Mouse (Mus musculus): ENCODE results near the gene Habp2.
"Not testable (repeated sequence)": the region's sequence is repeated elsewhere in the genome, so short reads cannot be mapped to it uniquely, and the experiment has no call there.

Gene Habp2

DNA sequence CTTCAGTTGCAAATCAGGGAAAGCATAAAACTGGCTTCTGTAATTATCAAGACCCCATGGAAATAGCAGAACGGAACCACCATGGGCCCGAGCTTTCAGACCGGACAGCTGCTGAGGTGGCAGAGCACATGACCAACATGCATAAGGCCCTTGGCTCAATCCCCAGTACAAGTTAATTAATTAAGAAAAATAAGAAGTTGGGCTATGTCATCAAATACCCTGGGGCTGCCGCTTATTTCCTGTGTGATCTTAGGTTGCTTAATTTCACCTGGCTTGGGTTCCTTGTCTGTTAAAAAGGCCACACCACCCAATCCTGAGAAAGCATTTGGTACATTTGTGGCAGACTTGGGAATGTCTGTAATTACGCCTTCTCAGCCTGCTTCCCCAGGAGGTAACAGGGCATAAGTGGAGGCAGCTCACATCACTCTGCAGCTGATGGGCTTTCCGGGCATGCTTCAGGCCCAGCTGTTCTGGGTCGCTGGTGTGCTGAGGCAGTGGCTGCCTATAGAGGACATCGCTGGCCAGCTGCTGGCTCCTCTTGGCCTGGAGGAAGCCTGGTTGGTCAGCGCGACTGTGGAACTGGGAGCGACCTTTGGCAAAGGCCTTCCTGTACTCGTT lies 34.5 kb downstream of the Habp2 start:
- no peaks in the 10 kb centered on the region for H3K36me3 ChIP-seq (ENCODE audit: control insufficient read depth, insufficient read depth, low read length, poor library complexity, severe bottlenecking)
- no peaks in the 10 kb centered on the region for H3K27me3 ChIP-seq (ENCODE audit: control insufficient read depth, insufficient read depth, low read length, poor library complexity, severe bottlenecking)
- no peak for DNase-seq (ENCODE audit: low read depth, low spot score)

DNA sequence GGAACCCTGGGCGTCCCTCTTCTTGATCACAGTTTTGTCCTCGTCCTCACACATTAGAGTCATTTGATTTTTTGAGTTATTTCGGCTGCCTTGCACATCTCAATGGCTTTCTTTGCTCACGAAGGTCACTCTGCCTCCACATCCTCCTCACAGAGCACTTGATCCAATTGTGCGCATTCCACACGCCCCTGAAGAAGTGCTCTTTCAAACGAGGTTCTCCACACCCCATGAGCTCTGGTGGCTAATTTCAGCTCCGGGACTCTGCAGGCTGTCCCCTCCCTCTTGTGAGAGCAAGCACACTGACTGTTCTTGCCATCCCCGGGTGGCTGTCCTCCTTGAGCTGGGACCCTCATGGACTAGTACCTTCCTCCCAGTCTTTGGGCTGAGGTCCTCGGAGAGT lies 38.7 kb downstream of the Habp2 start:
- Histone ChIP-seq H3K36me3 (ENCODE audit: control insufficient read depth, insufficient read depth, low read length, poor library complexity, severe bottlenecking) (no peaks in the 10 kb centered on the region), H3K27me3 (ENCODE audit: control insufficient read depth, insufficient read depth, low read length, poor library complexity, severe bottlenecking) (no peaks in the 10 kb centered on the region)
- no peak for DNase-seq (ENCODE audit: low read depth, low spot score)

DNA sequence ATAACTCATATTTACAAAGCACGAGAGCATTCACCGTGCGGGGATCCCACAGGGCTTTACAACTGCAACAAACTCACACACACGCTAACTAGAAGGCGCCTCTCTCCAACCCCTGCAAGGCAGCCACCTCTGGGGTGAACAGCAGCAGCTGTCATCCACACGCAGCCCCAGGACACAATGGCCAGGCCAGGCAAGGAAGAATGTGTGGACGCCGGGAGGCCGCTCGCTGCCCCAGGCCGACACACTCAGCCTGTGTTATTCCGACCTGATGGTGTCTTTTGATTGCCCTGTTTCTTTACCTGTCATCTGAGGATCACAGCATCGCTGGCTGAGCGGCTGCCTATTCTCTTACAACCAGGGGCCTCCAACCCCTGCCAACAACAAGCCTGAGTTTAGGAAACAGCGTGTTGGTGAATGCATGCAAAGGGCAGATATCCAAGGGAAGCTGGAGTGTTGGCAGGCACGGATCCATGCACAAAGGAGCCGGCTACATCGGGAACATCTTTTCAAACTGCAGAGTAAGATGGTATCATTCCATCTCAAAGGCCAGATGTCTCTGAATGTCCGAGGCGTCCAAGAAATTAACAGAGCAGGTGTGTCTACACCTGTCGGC lies 39.4 kb downstream of the Habp2 start:
- Histone ChIP-seq H3K27me3 (ENCODE audit: control insufficient read depth, insufficient read depth, low read length, poor library complexity, severe bottlenecking) (no peaks in the 10 kb centered on the region), H3K36me3 (ENCODE audit: control insufficient read depth, insufficient read depth, low read length, poor library complexity, severe bottlenecking) (no peaks in the 10 kb centered on the region)
- DNase-seq (ENCODE audit: low read depth, low spot score), result no peak

DNA sequence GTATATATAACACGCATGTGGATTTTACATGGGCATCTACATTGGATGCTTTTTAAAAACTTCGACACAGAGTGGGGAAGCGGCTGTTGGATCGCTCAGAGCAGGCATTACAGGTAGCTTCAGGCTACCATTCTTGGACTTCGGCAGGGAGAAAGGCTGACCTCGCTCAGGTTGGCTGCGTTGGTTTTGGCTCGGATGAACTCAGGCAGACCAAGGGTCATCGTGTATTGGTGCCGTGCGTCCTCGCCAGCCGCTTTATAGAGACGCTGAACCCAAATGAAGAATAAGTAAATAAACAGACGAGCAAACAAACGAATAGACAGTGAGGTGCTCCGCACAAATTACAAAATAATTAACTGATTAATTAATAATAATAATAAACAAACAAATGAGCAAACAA lies 49.4 kb downstream of the Habp2 start:
- Histone ChIP-seq H3K36me3 (ENCODE audit: control insufficient read depth, insufficient read depth, low read length, poor library complexity, severe bottlenecking) (no peaks in the 10 kb centered on the region), H3K27me3 (ENCODE audit: control insufficient read depth, insufficient read depth, low read length, poor library complexity, severe bottlenecking) (no peaks in the 10 kb centered on the region)
- no peak for DNase-seq (ENCODE audit: low read depth, low spot score)

DNA sequence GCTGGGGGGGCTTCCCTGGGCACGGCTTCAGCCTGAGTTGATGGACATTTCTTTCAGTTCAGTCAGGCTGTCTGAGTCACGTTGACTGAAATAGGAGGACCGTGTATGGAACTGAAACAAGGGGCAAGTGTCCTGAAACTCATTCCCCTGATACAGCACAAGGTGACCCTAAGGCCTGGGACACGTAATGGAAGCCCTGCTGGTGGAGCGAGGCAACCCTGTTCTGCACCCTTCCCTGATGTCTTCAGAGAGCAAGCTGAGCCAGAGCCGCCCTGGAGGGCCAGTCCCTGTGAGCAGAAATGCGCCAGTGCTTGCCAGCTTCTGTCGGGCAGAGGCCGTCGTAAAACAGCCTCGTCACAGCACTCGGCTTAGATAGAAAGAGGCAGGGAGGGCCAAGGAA lies 49.9 kb downstream of the Habp2 start:
- H3K36me3 ChIP-seq (ENCODE audit: control insufficient read depth, insufficient read depth, low read length, poor library complexity, severe bottlenecking), result no peaks in the 10 kb centered on the region
- DNase-seq (ENCODE audit: low read depth, low spot score), result no peak

DNA sequence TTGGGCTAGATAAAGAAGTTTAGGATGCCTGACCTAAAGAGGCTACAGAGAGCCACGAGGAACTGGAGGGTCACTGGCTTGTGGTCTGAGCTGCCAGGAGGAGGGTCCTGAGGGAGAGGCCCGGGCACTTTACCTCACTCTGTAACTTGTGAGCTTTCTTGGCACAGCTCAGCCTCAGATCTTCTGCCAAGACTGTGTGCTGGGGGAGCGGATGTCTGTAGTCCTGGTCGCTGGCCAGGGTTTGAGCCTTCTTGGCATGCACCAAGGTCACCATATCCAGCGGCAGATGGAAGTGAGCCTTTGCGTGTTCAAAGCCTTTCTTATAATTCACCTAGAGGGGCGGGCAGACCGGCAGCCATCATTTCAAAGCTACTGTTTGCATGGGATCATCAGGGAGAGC lies 55.1 kb downstream of the Habp2 start:
- H3K36me3 ChIP-seq (ENCODE audit: control insufficient read depth, insufficient read depth, low read length, poor library complexity, severe bottlenecking), result no peaks in the 10 kb centered on the region
- no peaks in the 10 kb centered on the region for H3K27me3 ChIP-seq (ENCODE audit: control insufficient read depth, insufficient read depth, low read length, poor library complexity, severe bottlenecking)
- DNase-seq (ENCODE audit: low read depth, low spot score), result no peak

More for the DNA sequence above, 49.9 kb downstream of the Habp2 start:
- H3K27me3 ChIP-seq (ENCODE audit: control insufficient read depth, insufficient read depth, low read length, poor library complexity, severe bottlenecking), result no peaks in the 10 kb centered on the region

DNA sequence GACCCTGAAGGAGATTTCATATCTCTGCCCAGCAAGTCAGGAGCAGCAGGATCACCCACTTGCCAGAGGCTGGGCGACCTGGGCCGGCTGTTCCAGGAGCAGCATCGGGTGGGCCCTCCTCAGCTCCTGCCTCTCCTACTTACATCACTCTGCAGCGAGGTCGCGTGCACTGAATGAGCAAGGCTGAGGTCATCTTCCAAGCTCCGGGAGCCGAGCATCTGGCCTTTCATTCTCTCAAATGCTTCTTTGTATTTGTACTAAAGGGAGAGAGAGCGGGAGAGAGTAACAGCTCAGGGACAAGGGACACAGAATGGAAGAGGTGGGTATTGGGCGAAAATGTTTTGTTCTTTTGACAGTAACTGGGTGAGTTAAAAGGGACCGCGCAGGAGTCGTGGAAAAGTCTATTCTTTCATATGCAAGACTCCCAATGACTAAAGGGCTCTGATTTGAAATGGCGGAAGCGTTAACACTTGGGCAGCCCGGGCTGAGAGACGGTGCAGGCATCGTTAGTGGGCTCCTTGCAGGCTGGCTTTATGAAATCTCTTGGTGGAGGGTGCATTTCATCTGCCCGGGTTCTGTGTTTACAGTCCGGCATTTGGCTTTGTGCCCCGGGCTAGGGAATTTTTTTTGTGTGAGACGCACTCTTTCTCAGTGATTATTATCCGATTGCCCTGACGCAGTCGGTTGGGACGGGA lies 57.1 kb downstream of the Habp2 start:
- H3K36me3 ChIP-seq (ENCODE audit: control insufficient read depth, insufficient read depth, low read length, poor library complexity, severe bottlenecking), result no peaks in the 10 kb centered on the region
- no peaks in the 10 kb centered on the region for H3K27me3 ChIP-seq (ENCODE audit: control insufficient read depth, insufficient read depth, low read length, poor library complexity, severe bottlenecking)
- no peak for DNase-seq (ENCODE audit: low read depth, low spot score)

DNA sequence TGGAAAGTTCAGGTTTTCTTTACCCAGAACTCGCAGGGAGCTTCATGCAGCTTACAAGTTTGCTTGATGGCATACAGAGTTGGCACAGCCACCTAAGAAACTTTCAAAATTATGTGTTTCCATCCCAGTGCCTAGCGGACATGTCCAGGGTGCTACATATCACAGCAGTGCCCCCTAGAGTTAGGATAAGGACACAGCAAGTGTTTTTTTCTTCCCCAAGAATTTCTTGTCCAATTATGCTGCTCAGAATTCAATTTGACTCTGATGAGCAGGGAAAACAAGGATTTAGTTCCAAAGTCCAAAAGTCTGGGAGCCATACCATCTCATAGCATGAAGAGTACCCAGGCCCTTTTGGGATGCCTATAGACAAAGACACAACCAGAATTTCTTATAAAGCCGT lies 59.1 kb downstream of the Habp2 start:
- Histone ChIP-seq H3K27me3 (ENCODE audit: control insufficient read depth, insufficient read depth, low read length, poor library complexity, severe bottlenecking) (no peaks in the 10 kb centered on the region), H3K36me3 (ENCODE audit: control insufficient read depth, insufficient read depth, low read length, poor library complexity, severe bottlenecking) (no peaks in the 10 kb centered on the region)
- DNase-seq (ENCODE audit: low read depth, low spot score), result peak; percentile 10

DNA sequence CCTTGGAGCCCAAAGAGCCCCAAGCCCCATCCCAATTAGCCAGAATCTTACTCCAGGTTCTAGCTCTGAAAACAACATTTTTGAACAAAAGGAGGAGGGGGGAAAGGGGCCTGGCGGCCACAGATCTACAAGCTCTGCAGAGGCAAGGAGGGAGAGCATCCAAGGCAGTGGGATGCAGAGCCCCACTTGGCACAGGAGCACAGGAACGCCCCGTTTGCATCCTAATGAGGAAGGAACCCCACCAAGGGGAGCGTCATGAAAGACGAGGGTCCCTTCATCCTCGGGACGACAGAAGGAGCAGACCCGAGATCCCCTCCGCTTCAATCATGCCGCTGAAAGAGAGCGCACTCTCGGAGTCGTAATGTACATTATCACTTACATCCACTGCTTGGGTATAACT lies 59.8 kb downstream of the Habp2 start:
- Histone ChIP-seq H3K27me3 (ENCODE audit: control insufficient read depth, insufficient read depth, low read length, poor library complexity, severe bottlenecking) (no peaks in the 10 kb centered on the region), H3K36me3 (ENCODE audit: control insufficient read depth, insufficient read depth, low read length, poor library complexity, severe bottlenecking) (no peaks in the 10 kb centered on the region)
- DNase-seq (ENCODE audit: low read depth, low spot score), result no peak

DNA sequence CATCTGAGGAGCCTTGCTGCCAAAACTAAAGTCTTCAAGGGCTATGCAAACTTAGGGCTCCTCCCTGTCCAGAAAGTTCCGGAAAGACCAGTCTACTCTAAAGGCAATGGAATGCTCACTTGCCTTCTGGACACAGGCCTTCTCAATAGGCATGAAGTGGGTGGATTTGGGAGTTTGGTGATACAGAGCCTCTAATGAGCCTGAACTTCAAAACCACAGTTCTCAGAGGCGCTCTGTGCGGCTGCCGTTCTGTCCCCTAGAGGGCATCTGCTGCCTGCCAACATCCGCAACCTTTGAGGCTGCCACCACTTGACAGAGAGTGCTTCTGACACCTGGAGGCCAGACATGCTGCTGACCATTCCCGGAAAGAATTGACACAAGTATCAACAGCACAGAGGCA lies 62.4 kb downstream of the Habp2 start:
- peak; percentile 15 for DNase-seq (ENCODE audit: low read depth, low spot score)
- Histone ChIP-seq H3K27me3 (ENCODE audit: control insufficient read depth, insufficient read depth, low read length, poor library complexity, severe bottlenecking) (no peaks in the 10 kb centered on the region), H3K36me3 (ENCODE audit: control insufficient read depth, insufficient read depth, low read length, poor library complexity, severe bottlenecking) (no peaks in the 10 kb centered on the region)

DNA sequence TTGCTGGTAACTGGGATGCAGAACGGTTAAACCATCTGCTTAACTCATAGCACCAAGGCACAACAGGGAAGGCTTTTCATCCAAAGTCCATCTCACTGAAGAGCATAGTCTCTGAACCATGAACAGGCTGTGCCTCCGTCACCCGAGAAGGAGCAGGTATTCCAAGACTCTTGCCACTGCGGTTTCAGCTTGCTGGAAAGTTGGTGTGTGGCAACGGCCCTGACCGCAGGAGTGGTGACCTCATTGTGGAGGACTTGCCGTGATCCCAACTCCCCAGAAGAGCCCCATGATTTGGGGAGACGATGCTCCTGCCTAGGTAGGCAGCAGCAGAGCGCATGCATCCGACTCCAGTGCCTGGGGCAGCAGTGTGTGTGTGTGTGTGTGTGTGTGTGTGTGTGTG lies 66.8 kb downstream of the Habp2 start:
- no peaks in the 10 kb centered on the region for H3K36me3 ChIP-seq (ENCODE audit: control insufficient read depth, insufficient read depth, low read length, poor library complexity, severe bottlenecking)
- DNase-seq (ENCODE audit: low read depth, low spot score), result no peak
- H3K27me3 ChIP-seq (ENCODE audit: control insufficient read depth, insufficient read depth, low read length, poor library complexity, severe bottlenecking), result no peaks in the 10 kb centered on the region

DNA sequence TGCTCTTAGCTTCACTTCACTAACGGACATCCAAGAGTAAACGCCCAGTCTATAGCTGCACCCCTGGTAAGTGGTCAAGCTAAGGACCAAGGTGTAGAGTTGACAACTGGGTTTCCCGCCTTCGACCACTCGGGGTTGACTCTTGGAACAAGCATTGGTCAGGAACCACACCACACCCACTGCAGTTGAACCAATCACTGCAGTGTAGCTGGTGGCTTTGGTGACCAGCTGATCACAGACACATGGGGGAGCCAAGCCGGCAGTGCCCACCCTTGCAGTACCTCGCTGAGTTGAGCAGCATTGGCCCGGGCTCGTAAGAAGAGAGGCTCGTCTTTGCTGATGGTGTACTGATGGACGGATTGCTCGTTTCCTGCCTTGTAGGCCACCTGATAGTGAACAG lies 68.3 kb downstream of the Habp2 start:
- DNase-seq (ENCODE audit: low read depth, low spot score), result no peak
- Histone ChIP-seq H3K27me3 (ENCODE audit: control insufficient read depth, insufficient read depth, low read length, poor library complexity, severe bottlenecking) (no peaks in the 10 kb centered on the region), H3K36me3 (ENCODE audit: control insufficient read depth, insufficient read depth, low read length, poor library complexity, severe bottlenecking) (no peaks in the 10 kb centered on the region)

DNA sequence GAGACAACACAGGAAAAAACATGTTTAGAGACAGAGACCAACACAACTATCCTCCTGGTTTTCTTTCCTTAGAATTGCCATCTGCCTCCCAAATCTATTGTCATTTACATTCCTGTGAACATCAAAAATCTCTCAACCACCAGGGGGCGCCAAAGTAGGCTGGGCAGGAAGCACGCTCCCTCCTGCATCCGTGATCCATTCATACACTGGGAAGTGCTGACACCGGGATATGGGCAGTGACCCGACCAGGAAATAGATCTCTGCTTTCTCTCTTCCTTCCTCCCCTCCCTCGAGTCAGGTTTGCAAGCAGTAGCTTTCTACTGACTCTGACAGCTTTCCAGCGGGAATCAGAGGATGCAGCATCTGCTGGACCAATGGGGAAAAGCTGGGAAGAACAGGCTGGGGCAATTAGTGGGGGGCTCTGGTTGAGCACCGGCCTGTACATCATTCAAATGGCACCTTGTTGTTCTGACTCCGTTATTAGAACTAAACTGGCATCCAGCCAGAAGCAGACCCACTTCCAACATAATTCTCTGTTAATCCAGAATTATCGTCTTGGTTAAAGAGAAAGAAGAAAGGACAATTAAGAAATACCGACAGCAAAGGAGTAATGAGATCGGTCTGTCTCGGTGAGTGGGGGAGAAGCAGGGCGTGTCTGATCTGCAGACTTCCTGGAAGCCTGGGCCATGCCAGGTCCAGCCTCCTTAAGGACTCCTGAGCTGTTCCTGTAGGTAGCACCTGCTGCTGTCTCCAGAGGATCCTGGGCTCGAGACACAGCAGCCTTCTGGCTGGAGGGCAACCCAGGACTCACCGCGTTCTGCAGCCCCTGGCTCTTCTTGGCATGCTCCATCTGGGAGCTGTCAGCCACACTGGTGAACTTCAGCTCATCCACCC lies 69.8 kb downstream of the Habp2 start:
- DNase-seq (ENCODE audit: low read depth, low spot score), result peak; percentile 62
- no peaks in the 10 kb centered on the region for H3K27me3 ChIP-seq (ENCODE audit: control insufficient read depth, insufficient read depth, low read length, poor library complexity, severe bottlenecking)
- no peaks in the 10 kb centered on the region for H3K36me3 ChIP-seq (ENCODE audit: control insufficient read depth, insufficient read depth, low read length, poor library complexity, severe bottlenecking)

DNA sequence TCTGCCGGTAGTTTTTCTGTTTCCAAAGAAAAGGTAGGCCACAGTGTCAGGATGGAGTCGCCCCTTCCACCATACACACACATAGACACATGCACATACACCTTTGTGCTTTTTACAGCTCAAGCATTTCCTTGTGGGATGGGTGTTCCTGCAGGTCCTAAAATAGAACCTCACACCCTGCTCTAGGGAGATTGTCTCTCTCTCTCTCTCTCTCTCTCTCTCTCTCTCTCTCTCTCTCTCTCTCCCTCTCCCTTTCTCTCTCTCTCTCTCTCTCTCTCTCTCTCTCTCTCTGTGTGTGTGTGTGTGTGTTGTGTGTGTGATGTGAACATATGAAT lies 70.4 kb downstream of the Habp2 start:
- H3K27me3 ChIP-seq (ENCODE audit: control insufficient read depth, insufficient read depth, low read length, poor library complexity, severe bottlenecking); DNase-seq (ENCODE audit: low read depth, low spot score); H3K36me3 ChIP-seq (ENCODE audit: control insufficient read depth, insufficient read depth, low read length, poor library complexity, severe bottlenecking): not testable (repeated sequence)

DNA sequence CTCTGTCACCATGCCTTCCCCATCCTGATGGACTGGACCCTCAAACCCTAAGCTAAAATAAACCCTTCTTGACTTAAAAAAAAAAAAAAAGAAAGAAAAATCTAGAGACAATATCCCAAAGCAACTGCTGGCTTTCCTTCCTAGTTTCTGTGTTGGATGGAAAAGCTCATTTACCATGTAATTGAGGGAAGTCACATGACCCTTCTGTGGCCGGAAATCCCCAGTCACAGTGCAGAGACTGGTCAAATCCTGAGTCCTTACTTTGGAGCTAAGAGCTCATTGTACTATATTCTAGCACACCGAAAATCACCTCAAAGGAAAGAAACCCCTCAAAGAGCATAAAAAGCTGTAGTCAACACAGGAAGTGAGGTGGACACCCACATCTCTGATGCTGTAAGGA lies 72.0 kb downstream of the Habp2 start:
- Histone ChIP-seq H3K36me3 (ENCODE audit: control insufficient read depth, insufficient read depth, low read length, poor library complexity, severe bottlenecking) (no peaks in the 10 kb centered on the region), H3K27me3 (ENCODE audit: control insufficient read depth, insufficient read depth, low read length, poor library complexity, severe bottlenecking) (no peaks in the 10 kb centered on the region)
- DNase-seq (ENCODE audit: low read depth, low spot score), result no peak
